Mouse (Mus musculus): Measurements from ENCODE around the gene Atxn1.

DNA sequence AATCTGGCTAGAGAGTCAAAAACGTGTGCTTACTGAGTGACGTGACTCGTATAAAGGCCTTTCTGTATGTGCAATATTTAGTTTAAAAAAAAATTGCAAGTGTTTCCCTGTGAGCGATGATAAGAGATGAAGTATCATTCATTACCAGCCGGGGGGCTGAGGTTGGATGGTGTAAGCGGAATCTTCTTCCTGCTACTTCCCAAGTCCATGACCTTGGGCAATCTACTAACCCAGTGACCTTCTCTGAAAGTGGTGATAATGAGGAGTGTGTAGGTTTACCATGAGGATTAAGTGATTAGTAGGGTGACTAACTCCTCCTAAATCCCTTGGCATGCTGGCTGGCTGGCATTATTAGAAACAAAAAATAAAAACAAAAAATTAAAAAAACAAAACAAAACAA is 30.0 kb downstream of the Atxn1 start:
- TF ChIP-seq EP300 (IDR thresholded peaks at IDR 0.05; ENCODE audit: insufficient read depth, low read depth, low read length) (no peak), CTCF (IDR thresholded peaks at IDR 0.05) (no peak), POLR2A (IDR thresholded peaks at IDR 0.05; ENCODE audit: insufficient read depth, low read depth, low read length) (no peak)

Measured in heart, adult 2 months (tissue).